Mouse (Mus musculus) adrenal gland, adult 18-20 months (tissue): ENCODE results near the gene Synpo2. TPM values are rescaled to one million over a fixed set of nuclear protein-coding genes. Genes with fewer than 3 reads are reported as not detected.

Experiments used
- DNase-seq, 2 experiments: peaks; one replicate each; pipeline ENCODE4 v3.0.0; 2021 to 2022; ENCODE audit warnings: low spot score in 2 of 2
- total RNA-seq, 2 experiments: library from RNA; stranded (reverse); gene quantifications; 1 replicate in 1 of 2; 2 replicates in 1 of 2; pipeline ENCODE4 v1.2.3; 2021

The Synpo2 gene
- total RNA-seq, 2 experiments from 2014 or later: 7.6 to 20.7 TPM

DNA sequence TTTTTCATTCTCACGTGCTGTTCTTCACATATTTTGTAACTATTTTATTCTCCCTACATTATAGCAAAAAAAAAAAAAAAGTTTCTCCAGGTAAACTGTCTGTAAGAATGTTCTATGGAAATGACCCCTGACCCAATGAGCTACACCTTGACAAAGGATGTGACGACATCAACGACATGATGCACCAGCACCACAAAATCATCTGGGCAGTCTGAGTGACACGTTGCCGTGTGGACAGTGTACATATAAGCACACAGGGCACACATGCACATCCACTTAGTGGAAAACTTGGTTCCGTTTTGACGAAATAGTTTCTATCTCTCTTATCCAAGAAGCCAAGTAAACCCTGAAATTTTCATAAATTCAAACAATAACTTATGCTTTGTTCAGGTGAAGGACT, 30.5 kb downstream of the Synpo2 start:
- DNase-seq: no peak

GRCm38 (mm10) chr3:123205065-123205464, 30.9 kb downstream of the Synpo2 start:
- DNase-seq: no peak

- no peak for DNase-seq
Observed at GRCm38 (mm10) chr3:123204658-123205057, 31.3 kb downstream of the Synpo2 start.

GRCm38 (mm10) chr3:123201798-123202197, 34.2 kb downstream of the Synpo2 start:
- no peak for DNase-seq

- DNase-seq: no peak
Observed at GRCm38 (mm10) chr3:123193740-123194139, 42.2 kb downstream of the Synpo2 start.

DNA sequence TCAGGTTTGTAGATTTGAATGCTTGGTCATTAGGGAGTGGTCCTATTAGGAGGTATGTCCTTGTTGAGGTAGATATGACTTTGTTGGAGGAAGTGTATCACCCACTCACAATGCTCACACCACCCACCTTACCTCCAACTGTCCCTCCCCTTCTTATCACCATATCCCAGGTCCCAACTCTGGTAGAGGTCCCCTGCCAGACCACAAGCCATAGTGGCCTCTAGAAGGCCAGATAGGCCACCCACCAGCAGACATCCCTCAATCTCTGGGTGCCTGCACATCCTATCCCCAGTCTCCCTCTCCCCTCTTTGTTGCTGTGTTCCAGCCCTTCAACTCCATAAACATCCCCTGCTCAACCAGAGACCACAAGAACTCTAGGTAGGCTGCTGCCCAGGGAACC, 44.3 kb downstream of the Synpo2 start:
- no peak for DNase-seq

DNA sequence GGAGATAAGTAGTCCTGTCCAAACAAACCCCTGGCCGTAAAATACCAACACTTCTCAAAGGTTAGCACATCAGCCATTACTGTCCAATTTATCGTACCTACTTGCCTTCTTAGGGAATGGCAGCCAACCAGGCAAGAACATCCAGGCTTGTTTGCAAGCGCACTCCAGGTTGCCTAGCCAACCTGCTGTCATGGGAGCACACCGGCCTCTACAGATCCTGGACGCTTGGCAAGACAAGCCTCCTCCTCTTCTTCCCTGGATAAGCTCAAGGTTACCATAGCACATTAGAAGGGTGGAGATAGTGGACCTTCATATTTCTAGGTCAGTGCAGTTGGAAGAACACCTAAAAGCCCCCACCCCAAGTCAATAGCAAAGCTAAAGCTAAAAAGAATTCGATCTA, 45.6 kb downstream of the Synpo2 start:
- DNase-seq: no peak

- DNase-seq: no peak
Observed at GRCm38 (mm10) chr3:123189826-123190225, 46.1 kb downstream of the Synpo2 start.

- DNase-seq: no peak
Observed at GRCm38 (mm10) chr3:123188616-123189230, 47.2 kb downstream of the Synpo2 start.

DNA sequence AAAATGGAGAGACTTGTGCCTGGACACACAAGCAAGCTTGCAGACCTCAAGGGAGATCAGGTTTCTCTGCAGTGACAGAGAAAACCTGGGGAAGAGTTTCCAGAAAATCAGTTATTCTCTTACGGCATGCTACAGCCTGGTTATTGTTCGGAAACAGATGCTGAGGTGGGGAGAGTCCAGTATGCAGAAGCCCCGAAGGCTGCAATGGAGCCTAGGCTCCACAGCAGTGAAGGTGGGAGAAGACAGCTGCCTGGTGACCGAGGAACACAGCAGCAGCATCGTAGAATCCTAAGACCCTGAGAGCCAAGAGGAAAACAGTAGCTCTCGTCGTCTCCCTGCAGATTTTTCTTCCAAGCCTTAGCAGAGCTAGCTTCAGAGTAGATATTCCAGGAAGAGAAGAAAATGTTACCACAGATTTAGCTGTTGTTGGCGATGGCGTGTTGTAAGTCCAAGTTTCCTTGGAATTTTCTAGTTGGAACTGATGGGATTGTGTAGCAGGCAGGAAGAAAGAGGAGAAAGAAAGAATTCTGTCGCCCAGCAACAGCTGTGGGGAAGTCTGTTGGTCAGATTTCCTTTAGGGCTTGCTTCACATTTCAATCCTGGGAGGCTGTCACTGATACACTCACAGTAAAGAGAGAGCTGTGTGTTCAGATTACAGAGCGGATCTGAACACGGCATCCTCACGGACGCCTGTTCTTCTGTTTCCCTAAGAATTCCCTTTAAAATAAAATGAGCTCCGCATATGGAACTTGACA, 48.4 kb downstream of the Synpo2 start:
- DNase-seq: no peak

DNA sequence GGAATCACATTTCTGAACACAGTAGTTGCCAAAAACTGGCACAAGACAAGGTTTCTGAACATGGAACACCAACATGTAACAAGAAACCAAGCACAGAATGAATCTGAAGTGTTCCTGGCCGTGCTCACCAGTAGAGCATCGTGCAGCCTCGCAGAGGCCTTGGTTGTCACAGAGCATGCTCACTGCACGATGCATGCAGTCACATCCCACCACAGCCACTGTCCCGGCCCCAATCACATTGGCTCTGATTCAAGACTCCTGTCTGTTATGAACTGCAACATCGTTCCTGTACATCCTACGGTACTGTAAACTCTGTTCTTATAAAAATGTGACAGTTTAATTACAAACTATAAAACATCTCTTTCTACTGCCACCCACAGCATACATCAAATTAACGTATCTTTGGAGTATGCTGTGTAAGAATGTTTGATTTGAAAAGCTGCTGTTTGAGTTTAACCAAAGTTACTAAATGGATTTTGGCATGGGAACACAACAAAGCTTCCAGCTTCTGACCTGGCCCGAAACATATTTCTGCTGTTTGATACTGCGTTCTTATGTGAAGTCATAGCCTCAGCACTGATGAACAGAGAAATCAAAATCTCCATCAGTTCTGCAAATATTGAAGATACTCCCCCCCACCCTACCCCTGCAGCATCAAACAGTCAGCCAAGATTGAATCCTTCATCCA, 50.6 kb downstream of the Synpo2 start:
- no peak for DNase-seq

DNA sequence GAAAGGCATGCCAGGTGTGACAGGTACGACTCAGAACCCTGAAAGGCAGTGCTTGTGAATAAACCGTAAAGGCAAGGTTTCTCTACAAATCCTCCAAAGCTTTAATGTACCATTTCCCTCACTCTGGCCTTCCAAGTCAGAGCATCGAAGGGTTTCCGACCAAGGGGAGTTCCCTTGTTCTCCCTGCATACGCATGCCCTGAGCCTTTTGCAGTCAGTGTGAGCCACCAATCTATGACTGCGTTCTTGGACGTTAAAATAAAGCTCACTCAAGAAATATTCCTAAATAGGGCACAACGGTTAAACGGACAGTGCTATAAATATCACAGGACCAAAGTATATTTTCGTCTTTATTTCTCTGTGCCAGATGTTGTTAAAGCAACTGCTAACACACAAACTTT, 51.7 kb downstream of the Synpo2 start:
- DNase-seq: no peak

- no peak for DNase-seq
Observed at GRCm38 (mm10) chr3:123179508-123179907, 56.4 kb downstream of the Synpo2 start.

DNA sequence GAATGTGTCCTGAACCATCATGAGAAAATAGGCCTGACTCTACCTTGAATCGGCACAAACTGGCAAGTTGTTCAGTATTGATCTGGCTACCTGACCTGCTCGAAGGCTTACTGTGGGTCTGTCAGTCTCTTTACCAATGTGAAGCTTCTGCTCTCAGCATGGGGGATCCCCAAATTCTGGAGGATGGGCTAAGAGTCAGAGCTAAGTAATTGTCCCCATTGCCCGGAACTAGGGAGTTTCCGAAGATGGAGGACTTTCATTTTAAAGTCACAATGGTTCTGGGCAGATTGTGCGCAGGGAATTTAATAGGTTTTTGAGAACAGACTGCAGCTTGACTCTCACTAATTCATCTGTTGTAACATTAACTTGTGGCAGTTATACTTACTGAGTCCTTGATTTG, 56.9 kb downstream of the Synpo2 start:
- no peak for DNase-seq

- DNase-seq: no peak
Observed at GRCm38 (mm10) chr3:123178420-123178819, 57.5 kb downstream of the Synpo2 start.

GRCm38 (mm10) chr3:123176366-123177334, 59.3 kb downstream of the Synpo2 start:
- DNase-seq: no peak

GRCm38 (mm10) chr3:123175142-123175541, 60.8 kb downstream of the Synpo2 start:
- no peak for DNase-seq

GRCm38 (mm10) chr3:123174379-123174697, 61.6 kb downstream of the Synpo2 start:
- no peak for DNase-seq

GRCm38 (mm10) chr3:123173553-123174378, 62.2 kb downstream of the Synpo2 start:
- DNase-seq: no peak

DNA sequence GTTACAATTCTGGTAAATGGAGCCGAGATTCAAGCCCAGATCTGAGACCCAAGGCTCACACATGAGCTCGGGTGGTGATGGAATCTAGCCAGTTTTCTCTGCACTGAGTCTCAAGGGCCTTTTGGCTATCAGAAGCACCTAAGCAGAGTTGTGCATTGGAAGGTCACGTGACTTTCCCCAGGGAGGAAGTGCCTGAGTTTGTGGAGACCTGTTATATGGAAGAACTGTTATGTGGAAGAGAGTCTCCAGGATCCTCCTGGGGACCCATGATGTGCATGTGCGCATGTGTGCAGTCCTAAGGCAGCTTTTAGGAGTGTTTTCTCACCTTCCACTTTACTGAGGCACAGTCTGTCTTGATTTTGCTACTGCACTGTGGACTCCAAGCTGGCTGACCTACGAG, 63.8 kb downstream of the Synpo2 start:
- DNase-seq: no peak
